Mouse (Mus musculus): ENCODE data around the gene Armc3. TPM values are rescaled to one million over a fixed set of nuclear protein-coding genes. Genes with fewer than 3 reads are reported as not detected.
"Not testable (repeated sequence)": the region's sequence is repeated elsewhere in the genome, so short reads cannot be mapped to it uniquely, and the experiment has no call there.

The Armc3 gene
- polyA plus RNA-seq, 1 experiment from 2014 or later = 0.26 TPM

DNA sequence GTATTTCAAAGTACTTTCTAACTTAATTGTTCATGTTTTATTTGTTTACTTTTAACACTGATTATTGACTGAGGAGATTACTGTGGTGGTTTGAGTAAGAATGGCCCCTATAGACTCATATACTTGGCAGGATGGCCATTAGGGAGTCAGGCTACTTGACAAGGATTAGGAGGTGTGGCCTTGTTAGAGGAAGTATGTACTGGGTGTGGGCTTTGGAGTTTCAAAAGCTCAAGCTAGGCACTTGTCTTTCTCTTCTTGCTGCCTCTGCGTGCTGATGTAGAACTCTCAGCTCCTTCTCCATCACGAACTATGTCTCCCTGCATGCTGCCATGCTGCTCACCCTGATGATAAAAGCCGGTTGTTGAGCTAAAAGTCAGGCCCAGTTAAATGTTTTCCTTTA lies 111.4 kb downstream of the Armc3 start:
- WGBS = 87% methylated on average over 3 of the region's 3 CpGs
- no peak for DNase-seq
- no peak for ATAC-seq (ENCODE audit: insufficient read depth)

DNA sequence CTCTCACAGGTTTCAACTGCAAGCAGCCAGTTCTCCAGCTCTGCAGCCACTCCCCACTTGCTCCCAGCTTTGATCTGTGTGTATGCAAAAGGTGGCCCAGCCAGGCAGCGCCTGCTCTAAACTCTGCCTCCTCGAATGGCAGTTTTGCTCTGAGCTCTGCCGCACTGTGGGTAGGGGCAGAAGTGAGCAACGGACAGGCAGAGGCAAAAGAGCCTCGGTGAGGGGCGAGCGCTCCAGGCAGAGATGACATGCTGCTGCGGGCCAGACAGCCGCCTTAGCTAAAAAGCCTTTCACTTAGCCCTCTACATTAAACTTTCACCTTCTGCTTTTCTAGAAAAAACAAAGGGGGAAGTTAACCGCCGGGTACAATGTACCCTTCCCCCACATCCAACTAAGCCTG lies 117.0 kb downstream of the Armc3 start:
- DNase-seq (no peak), ATAC-seq (ENCODE audit: insufficient read depth) (no peak)
- Histone ChIP-seq H3K27me3 (ENCODE audit: insufficient read depth, low read length) (no peaks in the 10 kb centered on the region), H3K27ac (ENCODE audit: low read depth) (no peak overlapping the region), H3K4me1 (ENCODE audit: insufficient read depth) (no peaks in the 10 kb centered on the region), H3K4me3 (ENCODE audit: low read depth, low read length) (no peak overlapping the region), H3K9ac (no peak overlapping the region), H3K36me3 (ENCODE audit: insufficient read depth) (no peaks in the 10 kb centered on the region), H3K4me2 (no peak overlapping the region), H3K9me3 (ENCODE audit: low read depth, low read length) (peaks cover 6% of the 10 kb centered on the region; the same call in 1 of the 2 replicates)
- no peak for TF ChIP-seq CTCF (IDR thresholded peaks at IDR 0.05; ENCODE audit: low read depth)
- WGBS = 52% methylated on average over 11 of the region's 11 CpGs

More for the DNA sequence above, 111.4 kb downstream of the Armc3 start:
- Histone ChIP-seq H3K4me3 (ENCODE audit: low read depth, low read length) (no peak overlapping the region), H3K9ac (no peak overlapping the region), H3K27ac (ENCODE audit: low read depth) (no peak overlapping the region), H3K9me3 (ENCODE audit: low read depth, low read length) (peaks cover 6% of the 10 kb centered on the region; the same call in 1 of the 2 replicates), H3K36me3 (ENCODE audit: insufficient read depth) (no peaks in the 10 kb centered on the region), H3K4me1 (ENCODE audit: insufficient read depth) (no peaks in the 10 kb centered on the region), H3K27me3 (ENCODE audit: insufficient read depth, low read length) (no peaks in the 10 kb centered on the region), H3K4me2 (no peak overlapping the region)
- no peak for TF ChIP-seq CTCF (IDR thresholded peaks at IDR 0.05; ENCODE audit: low read depth)

DNA sequence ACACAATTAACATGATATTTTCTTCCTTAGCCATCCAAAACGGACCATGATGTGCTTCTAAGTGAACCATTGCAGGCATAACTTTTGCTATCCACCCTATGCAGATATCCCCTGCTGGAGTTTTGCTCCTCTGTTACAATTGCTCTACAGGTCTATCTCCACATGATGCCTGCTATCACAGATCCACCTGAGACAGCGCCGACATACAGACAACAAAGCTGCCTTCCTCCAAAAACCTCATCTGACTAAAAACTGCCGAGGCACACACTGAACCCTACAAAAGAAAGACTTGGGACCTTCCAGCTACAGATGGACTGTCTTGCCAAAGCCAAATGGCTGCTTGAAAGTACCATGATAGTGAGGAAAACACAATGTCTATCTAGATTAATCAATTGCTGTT lies 117.6 kb downstream of the Armc3 start:
- Histone ChIP-seq H3K36me3 (ENCODE audit: insufficient read depth) (no peaks in the 10 kb centered on the region), H3K4me1 (ENCODE audit: insufficient read depth) (no peaks in the 10 kb centered on the region), H3K4me2 (no peak overlapping the region), H3K27ac (ENCODE audit: low read depth) (no peak overlapping the region), H3K4me3 (ENCODE audit: low read depth, low read length) (no peak overlapping the region), H3K9me3 (ENCODE audit: low read depth, low read length) (peaks cover 6% of the 10 kb centered on the region; the same call in 1 of the 2 replicates), H3K9ac (no peak overlapping the region), H3K27me3 (ENCODE audit: insufficient read depth, low read length) (no peaks in the 10 kb centered on the region)
- no peak for ATAC-seq (ENCODE audit: insufficient read depth)
- DNase-seq = no peak
- WGBS = 77% methylated on average over 4 of the region's 4 CpGs
- TF ChIP-seq CTCF (IDR thresholded peaks at IDR 0.05; ENCODE audit: low read depth) = no peak

DNA sequence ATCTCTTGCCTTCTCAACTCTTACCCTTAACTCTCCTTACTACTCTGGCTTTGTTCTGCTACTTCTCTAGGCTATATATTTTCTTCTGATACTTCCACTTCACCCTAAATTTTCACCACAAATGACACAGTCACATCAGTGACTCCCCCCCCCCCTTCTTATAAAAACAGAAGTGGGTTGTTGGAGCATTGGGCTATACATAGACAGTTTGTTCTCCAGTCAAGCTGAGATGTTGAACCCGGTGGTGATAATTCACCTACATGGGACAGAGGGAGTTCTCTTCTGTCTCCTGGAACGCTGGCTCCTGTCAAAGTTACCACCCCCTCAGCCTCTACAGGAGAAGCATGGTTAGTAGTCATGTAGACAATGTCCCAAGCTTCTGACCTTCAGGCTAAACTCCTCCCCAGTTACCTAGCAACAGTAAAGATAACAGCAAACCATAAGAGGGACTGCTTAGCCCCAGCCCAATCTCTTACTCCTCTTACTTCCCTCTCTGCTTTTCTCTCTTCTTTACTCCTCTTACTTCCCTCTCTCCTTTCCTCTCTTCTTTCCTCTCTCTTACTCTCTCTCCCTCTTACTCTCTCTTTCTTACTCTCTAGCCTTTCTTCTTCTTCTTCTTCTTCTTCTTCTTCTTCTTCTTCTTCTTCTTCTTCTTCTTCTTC lies 118.2 kb downstream of the Armc3 start:
- not testable (repeated sequence) for H3K27ac ChIP-seq (ENCODE audit: low read depth); H3K36me3 ChIP-seq (ENCODE audit: insufficient read depth); DNase-seq; H3K4me2 ChIP-seq; H3K9me3 ChIP-seq (ENCODE audit: low read depth, low read length); ATAC-seq (ENCODE audit: insufficient read depth); H3K4me1 ChIP-seq (ENCODE audit: insufficient read depth); H3K9ac ChIP-seq; H3K4me3 ChIP-seq (ENCODE audit: low read depth, low read length); H3K27me3 ChIP-seq (ENCODE audit: insufficient read depth, low read length)
- 69% methylated on average over 2 of the region's 2 CpGs for WGBS

DNA sequence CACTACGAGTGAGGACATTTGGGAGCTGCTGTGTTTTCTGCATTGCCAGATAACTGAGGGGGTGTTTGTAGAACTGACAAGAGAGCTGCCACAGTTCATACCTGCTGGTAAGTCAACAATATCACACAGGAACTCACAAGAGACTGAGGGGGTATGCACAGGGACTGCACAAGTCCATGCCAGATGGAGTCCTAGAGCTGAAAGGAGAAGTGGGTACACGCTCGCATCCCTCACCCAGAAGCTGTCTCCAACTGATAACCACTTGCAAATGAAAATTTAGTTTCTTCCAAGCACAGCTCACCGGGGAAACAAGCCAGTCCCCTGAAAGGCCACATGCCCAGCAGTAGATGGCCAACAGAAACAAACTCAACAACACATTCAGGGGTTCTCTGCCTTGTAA lies 119.4 kb downstream of the Armc3 start:
- Histone ChIP-seq H3K36me3 (ENCODE audit: insufficient read depth) (no peaks in the 10 kb centered on the region), H3K9me3 (ENCODE audit: low read depth, low read length) (peaks cover 6% of the 10 kb centered on the region; the same call in 1 of the 2 replicates), H3K27ac (ENCODE audit: low read depth) (no peak overlapping the region), H3K4me2 (no peak overlapping the region), H3K4me1 (ENCODE audit: insufficient read depth) (no peaks in the 10 kb centered on the region), H3K27me3 (ENCODE audit: insufficient read depth, low read length) (no peaks in the 10 kb centered on the region), H3K9ac (no peak overlapping the region), H3K4me3 (ENCODE audit: low read depth, low read length) (no peak overlapping the region)
- no peak for DNase-seq
- WGBS = 74% methylated on average over 4 of the region's 4 CpGs
- ATAC-seq (ENCODE audit: insufficient read depth) = no peak
- TF ChIP-seq CTCF (IDR thresholded peaks at IDR 0.05; ENCODE audit: low read depth) = no peak

DNA sequence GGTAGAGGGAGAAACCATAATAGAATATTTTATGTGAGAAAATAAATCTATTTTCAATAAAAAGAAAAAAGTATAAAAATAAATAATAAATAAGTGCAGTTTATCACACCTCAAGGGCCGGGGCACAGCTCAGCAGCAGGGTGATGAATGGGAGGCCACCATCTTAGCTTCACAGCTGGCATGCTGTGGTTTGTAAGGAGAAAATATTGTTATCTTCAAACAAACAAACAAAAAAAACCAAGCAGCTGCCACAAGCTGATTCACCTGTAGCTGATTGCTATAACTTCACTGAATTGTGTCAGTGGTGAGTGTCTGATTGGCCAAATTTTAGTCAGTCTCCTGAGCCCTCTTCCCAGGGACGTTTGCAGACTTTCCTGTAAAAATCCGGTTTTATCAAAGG lies 120.2 kb downstream of the Armc3 start:
- Histone ChIP-seq H3K4me3 (ENCODE audit: low read depth, low read length) (no peak overlapping the region), H3K4me1 (ENCODE audit: insufficient read depth) (no peaks in the 10 kb centered on the region), H3K27me3 (ENCODE audit: insufficient read depth, low read length) (no peaks in the 10 kb centered on the region), H3K4me2 (no peak overlapping the region), H3K27ac (ENCODE audit: low read depth) (no peak overlapping the region), H3K9ac (no peak overlapping the region), H3K36me3 (ENCODE audit: insufficient read depth) (no peaks in the 10 kb centered on the region), H3K9me3 (ENCODE audit: low read depth, low read length) (peaks cover 6% of the 10 kb centered on the region; the same call in 1 of the 2 replicates)
- no peak for ATAC-seq (ENCODE audit: insufficient read depth)
- DNase-seq = no peak
- no peak for TF ChIP-seq CTCF (IDR thresholded peaks at IDR 0.05; ENCODE audit: low read depth)
- WGBS = 59% methylated on average over 3 of the region's 3 CpGs

DNA sequence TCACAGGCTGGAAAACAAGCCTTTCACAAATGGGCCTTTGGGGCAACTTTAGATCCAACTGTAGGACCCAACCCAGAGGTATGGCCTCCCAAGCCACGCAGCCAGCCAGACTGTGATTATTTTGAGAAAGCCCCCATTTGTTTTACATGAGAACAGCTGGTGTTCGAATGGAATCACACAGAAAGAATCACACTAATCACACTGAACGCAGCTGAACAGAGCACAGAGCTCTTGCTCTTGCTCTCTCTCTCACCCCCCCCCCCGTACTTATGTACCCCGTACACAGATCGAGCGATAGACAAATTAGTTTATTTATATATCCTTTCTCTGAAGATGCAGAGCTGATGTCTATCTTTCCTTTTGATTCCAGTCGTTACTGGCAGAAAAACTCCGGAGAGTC lies 123.3 kb downstream of the Armc3 start:
- Histone ChIP-seq H3K4me3 (ENCODE audit: low read depth, low read length) (no peak overlapping the region), H3K9ac (no peak overlapping the region), H3K36me3 (ENCODE audit: insufficient read depth) (no peaks in the 10 kb centered on the region), H3K27me3 (ENCODE audit: insufficient read depth, low read length) (no peaks in the 10 kb centered on the region), H3K4me1 (ENCODE audit: insufficient read depth) (no peaks in the 10 kb centered on the region), H3K27ac (ENCODE audit: low read depth) (no peak overlapping the region), H3K9me3 (ENCODE audit: low read depth, low read length) (no peaks in the 10 kb centered on the region), H3K4me2 (no peak overlapping the region)
- ATAC-seq (ENCODE audit: insufficient read depth) (no peak), DNase-seq (no peak)
- 70% methylated on average over 9 of the region's 9 CpGs for WGBS
- no peak for TF ChIP-seq CTCF (IDR thresholded peaks at IDR 0.05; ENCODE audit: low read depth)
